Mouse (Mus musculus) mouse embryonic stem cell (cell line): ENCODE data around the gene Snx5.

Experiments
- in situ Hi-C, 2 experiments: fragments of 300-500 bp; cut with MboI; formaldehyde crosslinking; loops; 1 replicate in 1 of 2; 3 replicates in 1 of 2; pipeline ENCODE4 v1.14.3; 2019 to 2020; ENCODE audit warnings: low sequenced_read_pairs in 2 of 2, low pct_unique_long_range_greater_than_20kb in 1 of 2, mixed read lengths in 1 of 2; ENCODE audit not compliant: unreplicated experiment in 1 of 2

The Snx5 gene

DNA sequence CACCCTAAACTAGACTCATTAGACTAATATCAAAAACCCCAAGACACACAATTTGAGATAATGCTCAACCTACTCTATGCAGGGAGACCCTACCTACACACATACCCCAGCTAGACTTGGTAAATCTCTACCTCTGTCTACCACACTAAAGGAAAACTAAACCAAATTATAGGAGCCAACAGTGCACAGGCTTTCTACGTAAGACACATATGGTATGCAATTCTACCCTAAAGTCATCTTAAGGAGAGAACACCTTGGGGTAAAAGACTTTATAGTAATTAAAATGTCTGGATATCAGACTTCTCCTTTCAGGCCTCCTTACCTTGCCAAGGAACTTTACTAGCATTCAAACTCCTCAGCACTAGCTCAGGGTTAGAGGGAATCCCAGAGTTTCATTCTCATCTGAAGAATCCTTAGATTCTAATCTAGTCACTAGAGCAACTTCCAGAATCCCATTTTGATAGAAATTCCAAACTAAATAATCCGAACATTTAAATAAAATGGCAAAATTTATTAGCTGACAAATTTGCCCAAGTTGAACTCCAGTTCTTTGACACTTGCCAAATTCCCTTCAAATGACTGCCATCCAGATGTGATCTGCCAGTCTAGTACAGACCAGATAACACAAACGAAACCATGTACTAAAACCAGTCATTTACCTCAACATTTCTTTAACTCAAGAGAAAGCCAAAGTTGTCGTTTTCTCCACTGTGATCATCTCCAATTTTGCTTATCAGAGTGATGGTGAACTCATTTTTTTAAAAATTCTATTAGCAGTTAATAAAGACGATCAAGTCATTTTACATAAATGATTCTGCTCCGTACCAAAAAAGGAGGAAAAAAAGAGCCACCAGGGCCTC lies 2.0 kb downstream of the Snx5 start:
- in situ Hi-C loops: no loop called here

DNA sequence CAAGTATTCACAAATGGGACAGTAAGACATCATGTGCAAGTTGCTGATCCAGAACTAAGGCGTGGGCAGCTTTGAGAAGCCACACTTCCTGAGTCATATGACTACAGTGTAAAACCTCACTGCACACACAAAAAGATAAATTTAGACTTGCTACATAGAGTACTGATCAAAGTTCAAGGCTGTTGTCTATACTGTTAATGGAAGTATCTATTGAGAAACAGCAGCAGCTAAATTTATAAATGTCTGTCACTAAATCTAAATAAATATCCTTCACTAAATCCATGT lies 3.0 kb downstream of the Snx5 start:
- in situ Hi-C loops: no loop called here

DNA sequence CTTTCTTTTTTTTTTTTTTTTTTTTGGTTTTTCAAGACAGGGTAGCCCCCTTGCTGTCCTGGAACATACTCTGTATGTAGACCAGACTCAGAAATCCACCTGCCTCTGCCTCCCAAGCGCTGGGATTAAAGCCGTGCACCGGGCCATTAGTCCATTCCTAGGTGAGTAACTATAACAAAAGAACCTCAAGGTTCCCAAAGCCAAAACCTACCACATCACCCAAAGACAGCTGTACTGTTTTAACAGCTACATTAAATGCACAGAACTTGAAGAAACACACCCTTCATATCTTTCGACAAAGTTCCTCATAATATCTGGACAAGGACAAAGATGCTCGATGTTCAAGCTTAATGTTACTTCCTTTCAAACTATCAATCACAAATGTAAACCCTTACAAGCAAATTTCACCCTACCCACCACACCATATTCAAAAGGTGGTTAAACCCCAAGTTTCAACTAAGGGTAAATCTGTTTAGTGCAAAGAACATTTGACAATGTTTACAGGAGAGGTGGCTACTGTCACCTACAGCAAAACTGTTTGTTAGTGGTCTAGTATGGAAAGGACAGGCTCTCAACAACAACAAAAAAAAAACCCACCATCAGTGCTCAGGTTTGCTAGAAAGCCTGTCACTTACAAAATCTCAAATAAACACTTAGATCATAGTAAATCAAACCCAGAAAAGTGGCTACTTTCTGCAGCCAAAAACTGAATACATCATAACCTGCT lies 3.5 kb downstream of the Snx5 start:
- in situ Hi-C loops: no loop called here

DNA sequence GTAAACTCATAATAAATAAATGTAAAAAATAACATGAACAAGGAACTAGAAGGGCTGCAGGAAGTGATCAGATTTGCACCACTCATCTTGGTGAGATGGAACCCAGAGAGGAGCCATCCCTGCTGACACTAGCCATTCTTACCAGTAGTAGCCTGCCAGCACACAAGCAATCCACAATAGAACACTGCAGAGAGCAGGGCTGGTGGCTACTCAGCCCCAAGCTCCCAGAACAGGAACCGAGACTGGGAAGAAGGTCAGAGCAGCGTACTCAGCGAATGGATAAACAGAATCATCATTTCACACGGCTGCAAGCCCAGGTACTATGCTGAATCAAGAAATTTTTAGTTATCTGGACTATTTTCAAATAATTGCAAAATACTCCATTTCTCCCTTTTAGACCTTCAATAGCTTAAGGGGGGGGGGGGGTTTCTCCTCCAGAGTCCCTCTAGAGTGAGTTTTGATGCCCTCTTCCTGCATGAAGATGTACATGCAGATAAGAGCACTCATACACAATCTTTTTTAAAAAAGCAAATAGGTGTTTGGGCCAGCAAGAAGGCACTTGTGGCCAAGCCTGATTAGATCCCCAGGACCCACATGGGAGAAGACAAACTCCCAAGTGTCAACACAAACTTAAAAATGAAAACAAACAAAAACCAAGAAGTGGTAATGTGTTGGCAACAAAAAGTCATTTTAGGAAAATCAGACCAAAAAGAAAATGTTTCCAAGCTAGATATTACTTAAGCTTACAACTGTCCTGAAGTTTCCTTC lies 4.6 kb downstream of the Snx5 start:
- in situ Hi-C loops: no loop called here

DNA sequence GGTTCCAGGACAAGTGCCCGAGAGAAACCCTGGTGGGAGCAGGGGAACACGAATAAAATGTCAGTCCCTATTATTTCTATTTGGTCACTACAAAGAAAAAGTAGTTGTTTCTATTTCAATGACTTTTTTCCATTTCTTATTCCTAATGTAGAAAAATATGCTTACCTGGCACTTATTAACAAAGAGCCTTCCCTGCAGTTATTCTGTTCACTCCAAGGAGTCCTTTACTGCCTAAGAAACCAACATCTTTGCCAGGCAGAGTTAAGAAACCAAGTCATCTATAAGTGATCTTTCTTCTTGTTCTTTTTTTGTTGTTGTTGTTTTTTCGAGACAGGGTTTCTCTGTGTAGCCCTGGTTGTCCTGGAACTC lies 5.6 kb downstream of the Snx5 start:
- in situ Hi-C loops: no loop called here

DNA sequence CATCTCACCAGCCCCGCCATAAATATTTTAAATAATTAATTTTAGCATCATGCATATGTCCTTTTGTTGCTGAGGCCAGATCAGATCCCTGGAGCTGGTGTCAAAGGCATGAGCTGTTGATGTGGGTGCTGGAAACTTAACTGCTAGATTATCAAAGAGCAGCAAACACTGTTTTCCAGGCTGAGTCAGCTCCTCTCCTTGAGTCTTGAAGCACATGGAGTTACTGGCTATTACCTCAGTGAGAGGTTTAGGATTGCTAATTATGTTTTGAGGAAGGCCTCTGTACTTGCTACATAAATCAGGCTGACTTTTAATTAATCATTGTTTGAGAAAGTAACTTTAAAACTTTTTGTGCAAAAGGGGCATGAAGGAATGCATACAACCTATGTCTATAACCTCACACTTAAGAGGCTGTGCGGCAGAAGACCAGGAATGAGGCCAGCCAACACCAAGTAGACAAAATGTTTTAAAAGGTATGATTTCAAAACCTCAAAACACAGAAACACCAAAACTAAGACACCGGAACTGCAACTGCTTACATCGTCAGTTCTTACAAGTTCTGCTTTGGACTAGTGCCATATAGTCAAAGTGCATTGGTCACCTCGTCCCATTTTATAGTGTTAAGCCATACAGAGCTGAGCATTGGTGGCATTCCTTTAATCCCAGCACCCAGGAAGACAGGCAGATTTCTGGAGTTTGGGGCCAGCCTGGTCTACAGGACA lies 6.1 kb downstream of the Snx5 start:
- in situ Hi-C loops: no loop called here

DNA sequence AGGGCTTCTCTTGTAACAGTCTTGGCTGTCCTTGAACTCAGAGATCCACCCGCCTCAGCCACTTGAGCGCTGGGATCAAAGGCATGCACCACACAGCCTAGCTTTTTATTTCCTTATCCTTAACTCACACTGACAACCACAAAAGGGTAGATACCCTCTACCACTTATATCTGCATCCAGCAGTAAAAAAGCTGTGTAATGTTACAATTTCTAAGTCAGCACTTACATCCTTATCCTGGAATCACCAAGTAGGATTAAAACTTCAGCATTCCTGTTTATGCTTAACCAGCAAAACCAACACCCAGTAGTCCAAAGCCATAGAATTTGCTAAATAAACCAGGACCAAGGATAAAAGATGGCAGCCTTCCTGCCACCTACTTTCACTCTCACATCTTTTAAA lies 7.9 kb downstream of the Snx5 start:
- in situ Hi-C loops: no loop called here

DNA sequence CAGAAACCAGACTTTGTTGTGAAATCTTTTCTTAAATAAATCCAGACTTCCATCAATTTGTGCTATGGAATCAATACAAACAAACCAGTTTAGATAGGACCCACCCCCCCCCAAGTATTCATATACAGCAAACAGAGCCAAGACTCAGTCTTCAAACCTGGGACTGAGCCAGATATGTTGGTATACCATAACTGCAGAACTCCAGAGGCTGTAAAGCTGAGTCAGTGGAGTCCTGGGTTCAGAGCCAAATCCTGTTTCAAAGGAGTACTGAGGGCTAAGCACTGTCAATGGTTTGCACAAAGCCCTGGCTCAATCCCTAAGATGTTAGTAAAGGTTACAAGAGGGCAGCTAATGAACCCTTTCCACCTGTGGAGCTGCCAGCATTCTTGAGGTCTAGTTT lies 20.6 kb downstream of the Snx5 start:
- in situ Hi-C loops: no loop called here

DNA sequence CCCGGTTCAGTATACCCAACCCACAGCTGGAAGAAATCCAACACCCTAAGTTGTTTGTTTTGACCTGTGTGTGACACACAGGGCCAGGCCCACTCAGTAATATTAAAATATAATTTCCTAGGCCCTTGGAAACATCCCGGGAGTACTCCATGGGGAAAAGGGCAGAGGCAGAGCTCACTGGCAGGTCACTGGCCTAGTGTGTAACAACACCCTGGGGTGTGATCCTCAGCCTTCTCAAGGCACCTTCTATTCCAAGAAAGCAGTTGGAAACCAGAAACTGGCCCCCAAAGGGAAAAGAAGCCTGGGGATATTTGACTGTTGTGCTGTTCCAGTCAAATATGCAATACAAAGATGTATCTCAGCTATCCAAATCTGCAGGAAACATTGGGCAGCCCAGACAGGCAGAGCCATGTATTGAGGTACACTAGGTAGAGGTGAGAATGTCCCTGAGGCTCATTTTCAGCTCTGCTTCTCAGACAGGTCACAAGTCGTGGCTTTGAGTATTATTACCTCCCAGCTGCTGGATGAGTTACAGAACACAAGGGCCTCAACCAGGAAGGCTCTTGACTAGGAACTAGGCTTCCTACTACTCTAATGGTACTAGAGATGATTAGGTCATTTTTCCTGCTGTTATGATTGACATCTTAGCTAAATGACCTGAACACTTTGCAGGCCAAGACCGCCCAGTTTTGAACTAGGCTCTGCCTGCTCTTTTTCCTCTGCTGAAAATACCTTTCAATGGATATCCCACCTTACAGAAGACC lies 21.9 kb downstream of the Snx5 start:
- in situ Hi-C loops: no loop called here

DNA sequence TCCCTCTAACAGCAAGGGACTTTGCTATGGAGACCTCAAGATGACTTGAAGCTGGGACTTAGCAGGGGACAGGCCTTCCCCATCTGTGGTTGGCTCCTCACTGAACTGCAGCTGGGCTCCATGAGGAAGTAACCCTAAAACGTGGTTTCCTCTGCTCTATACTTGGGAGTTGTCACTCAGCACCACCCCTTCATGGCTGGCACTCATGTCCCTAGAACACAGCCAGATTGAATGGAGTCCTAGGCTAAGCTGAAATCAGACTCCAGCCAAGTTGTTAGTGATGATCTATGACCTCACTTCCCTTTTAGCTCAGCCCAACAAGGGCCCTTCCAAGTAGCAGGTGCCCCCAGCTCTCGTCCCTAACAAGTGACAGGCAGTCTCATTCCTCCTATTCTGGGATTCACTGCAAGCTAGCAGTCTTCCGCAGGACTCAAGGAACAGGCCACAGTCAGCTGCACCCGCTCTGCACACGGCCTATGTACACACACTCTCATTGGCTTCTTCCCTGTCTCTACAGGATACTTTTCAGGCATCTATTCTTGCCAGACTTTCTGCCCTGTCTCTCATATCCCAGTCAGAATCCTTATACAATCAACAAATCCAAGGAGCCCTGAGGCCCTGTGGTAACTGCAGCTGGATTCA lies 23.2 kb downstream of the Snx5 start:
- in situ Hi-C loops: no loop called here

DNA sequence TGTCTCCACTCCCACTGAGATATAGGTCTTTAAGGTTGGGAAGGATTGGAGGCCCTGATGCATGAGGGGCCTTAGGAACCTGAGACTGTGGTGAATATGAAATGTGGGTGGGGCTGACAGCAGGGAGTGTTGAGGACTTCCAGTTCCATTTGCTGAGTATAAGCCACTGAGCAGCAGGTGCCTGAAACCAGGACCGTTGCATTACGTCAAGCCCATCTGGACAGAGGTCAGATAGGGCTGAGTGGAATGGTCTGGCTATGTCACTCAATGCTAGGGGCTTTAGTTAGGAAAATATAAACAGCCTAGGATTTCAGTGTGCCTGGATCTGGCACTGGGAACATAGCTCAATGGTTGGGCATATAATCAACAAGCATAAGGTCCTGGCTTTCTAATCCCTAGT lies 24.4 kb downstream of the Snx5 start:
- in situ Hi-C loops: no loop called here

DNA sequence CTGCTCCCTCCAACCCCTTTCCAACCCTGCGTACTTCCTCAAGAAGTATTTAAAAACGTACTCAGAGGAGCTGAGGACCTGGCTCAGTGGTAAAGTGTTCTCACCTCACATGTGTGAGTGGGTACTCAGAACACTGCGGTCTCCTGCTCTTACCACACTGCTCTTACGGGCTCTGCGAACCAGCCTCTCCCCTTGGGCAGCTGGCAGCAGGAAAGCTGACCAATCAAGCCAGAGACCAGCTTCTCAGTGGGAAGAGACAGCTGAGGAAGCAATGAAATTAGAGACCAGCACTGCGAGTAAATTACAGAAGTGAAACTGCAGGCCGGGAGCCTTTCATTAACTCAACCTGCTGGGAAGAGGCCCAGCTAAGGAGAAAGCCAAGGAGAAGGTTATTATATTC lies 25.2 kb downstream of the Snx5 start:
- in situ Hi-C loops: no loop called here

DNA sequence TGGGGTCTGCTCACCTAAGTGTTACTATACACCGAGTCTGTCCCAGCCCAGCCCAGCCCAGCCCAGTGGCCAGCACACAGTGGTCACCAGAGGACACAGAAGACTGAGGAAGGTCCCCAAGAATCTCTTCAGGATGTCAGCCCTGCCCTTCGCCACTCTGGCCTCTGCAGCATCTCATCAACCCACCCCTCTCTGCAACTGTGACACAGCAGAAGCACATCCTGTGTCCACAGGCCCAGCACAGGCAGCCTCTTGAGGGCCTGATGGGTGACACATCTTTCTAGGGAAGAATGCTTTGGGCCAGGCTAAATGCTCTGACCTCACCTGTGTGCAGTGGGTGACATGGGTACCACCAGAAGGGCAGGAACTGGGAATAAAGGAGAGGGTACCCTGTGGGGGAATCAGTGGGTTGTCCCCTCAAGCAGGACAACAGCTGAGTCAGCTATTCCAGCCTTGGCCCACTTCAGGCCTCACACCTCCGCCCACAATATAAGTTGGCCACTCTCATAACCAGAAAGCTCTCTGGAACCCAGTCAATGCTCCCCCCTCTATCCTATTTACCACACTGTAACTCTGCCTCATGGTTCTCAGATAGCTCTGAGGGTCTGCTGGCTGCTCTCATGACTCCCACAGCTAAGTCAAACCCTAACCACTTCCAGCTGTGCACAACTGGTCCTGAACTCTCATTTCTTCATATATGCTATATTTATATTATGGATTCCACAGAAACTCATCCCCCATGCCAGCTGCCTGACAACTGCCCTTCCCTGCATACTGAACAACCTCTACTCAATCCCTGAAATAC lies 30.4 kb downstream of the Snx5 start:
- in situ Hi-C loops: no loop called here

DNA sequence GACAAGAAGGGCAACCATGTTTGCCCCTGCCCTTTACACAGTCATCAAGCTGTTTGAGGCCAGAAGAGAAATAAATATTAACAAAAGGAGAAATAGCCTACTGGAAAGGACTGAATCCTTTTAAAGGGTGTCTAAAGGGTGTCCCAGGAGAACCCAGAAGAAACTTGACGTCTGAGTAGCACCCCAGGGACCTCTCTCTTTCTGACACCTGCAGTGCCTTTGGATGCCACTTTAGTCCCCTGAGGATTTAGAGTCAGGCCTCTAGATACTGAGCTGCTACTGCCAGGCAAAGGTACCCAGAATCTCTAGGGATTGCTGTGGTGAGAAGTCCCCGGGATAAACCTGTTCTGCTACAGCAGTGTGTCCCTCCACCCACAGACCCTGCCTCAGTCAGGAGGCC lies 31.4 kb downstream of the Snx5 start:
- in situ Hi-C loops: no loop called here

DNA sequence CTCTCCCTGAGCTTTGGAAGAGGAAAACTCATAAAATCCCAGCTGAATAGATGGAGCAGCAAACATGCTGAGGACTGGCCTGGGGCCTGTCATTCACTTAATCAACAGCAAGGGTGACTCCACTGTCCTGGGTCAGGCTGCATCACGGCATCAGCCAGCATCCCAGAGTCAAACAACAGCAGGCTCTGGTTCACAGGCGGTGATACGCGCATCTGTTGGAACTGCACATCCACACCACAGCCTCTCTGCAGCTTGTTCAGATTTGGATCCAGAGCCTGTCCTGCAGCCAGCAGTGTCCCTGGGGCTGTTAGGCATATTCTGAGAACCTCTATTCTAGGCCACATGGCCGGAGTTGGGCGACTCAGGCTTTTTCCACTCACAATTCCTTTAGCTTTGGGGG lies 32.4 kb downstream of the Snx5 start:
- in situ Hi-C loops: no loop called here

DNA sequence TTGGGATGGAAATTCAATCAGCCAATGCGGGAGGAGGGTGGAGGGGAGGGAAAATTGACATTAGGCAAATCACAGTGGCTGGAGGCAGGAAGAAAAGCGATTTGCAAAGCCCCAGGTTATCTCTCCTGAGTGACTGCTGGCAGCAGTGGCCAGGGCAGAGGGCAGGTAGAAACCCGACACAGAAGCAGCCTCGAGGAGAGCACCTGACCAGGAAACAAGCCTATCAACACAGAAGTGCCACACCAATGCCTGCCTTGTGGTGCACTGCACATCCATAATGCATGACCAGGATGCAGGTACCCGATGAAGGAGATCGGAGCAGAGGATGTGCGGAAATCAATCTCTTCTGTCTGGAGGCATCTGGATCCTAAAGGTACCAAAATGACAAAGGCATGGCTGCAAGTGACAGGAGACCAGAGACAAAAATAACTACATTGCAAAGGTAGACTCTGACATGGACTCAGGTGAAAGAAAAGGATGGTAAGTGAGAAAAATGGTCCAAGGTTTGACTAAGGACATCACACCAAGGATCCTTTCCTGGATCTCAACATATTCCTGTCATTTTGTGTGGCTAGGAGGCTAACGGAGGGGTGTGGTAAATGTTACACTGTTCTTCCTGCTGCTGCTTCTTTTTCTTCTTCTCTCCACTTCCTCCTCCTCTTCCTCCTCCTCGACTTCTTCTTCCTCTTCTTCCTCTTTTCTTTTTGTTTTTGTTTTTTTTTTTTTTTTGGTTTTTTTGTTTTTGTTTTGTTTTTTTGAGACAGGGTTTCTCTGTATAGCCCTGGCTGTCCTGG lies 33.7 kb downstream of the Snx5 start:
- in situ Hi-C loops: no loop called here
